Mouse (Mus musculus) ES-Bruce4 (cell line): ENCODE data around the gene Sox5.

Experiments used
- CTCF ChIP-seq: IDR thresholded peaks from one replicate; pipeline ENCODE4 v1.8.1; 2011; ENCODE audit warnings: low read depth, low read length
- POLR2A ChIP-seq: IDR thresholded peaks from one replicate; pipeline ENCODE4 v1.8.1; 2011; ENCODE audit warnings: low read length; ENCODE audit not compliant: insufficient read depth

DNA sequence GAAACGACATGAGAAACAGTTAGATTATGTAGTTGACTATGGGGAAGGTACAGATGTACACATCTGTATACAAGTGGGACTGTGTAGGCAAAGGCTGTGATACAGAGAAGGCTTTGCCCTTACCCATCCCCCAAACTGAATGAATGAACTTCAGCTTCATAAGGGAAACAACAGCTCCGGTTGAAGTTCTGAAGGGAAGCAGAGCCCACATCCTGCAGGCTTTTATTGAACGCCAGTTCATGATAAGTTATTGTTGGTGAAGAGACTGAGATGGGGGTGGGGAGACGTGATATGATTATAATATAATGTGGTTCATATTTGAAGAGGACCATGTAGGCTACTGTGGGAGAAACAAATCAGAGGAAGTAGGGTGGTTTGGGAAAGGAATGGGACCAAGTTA, 424.7 kb downstream of the Sox5 start:
- TF ChIP-seq CTCF (no peak), POLR2A (no peak)
